Mouse (Mus musculus): ENCODE results near the gene Tbc1d16. TPM values are rescaled to one million over a fixed set of nuclear protein-coding genes. Genes with fewer than 3 reads are reported as not detected.

Tbc1d16 gene
- total RNA-seq, 2 experiments from 2014 or later = 98.2 to 108 TPM

DNA sequence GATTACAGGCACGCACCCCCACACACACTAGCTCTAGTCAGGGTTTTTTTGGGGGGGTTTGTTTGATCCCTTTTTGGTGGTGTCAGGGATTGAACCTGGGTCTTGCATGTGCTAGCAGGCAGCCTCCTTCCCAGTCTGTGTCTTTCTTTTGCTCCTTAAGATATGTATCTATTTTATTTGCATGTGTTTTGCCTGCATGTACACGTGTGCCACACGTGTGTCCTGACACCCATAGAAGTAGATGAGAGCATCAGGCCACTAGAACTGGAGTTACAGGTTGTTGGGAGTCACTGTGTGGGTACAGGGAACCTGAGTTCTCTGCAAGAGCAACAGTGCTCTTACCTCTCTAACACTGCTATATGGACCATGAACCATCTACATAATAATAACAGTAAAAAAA lies 39.0 kb downstream of the Tbc1d16 start:
- no peak for DNase-seq (ENCODE audit: extremely low spot score in 1 of 2, low spot score in 2 of 2)
- intact Hi-C loops (cut with DNase I) = loop anchor here (5.0 kb wide), 2 partner anchors 102 to 137 kb away; partner anchors contain the start of gene Cbx4

DNA sequence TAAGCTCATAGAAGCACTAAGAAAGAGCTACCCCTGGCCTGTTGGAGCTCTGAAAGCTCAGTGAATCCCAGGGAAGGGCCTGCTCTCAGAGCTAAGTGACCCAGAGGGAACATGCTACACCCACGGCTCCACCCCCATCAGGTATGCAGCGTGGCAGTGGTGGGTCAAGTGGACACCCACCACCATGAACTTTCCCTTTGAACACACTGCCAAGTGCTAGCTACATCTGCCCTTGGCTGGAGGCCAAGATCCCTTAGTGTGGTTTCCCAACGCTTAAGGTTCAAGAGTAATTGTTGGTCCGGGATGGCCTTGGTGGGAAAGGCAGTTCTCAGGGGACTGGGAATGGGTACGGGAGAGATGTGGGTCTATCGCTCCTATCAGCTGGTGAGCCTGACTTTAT lies 39.9 kb downstream of the Tbc1d16 start:
- intact Hi-C loops (cut with DNase I) = loop anchor here (5.0 kb wide), 2 partner anchors 101 to 136 kb away; partner anchors contain the start of gene Cbx4
- peak in 1 of 2 experiments; percentile 62 for DNase-seq (ENCODE audit: extremely low spot score in 1 of 2, low spot score in 2 of 2)

DNA sequence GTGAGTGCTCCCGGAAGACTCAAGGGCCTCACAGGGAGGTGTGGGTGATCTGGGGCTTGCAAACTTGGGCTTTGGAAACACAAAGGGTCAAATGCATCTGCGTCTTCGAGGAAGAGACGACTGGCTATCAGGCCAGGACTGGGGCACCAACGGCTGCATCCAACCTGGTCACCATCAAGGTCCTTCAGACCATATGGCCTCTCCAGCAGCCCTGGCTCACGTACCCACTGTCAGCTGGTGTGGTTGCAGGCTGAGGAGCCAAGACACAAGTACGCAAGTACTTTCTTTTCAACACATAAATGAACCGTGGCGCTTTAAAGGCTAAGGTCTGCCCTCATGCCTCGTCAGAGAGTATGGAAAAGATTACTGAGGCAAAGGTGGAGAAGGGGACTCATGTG lies 40.5 kb downstream of the Tbc1d16 start:
- DNase-seq (ENCODE audit: extremely low spot score in 1 of 2, low spot score in 2 of 2) = no peak
- intact Hi-C loops (cut with DNase I) = loop anchor here (5.0 kb wide), 2 partner anchors 100 to 135 kb away; partner anchors contain the start of gene Cbx4

DNA sequence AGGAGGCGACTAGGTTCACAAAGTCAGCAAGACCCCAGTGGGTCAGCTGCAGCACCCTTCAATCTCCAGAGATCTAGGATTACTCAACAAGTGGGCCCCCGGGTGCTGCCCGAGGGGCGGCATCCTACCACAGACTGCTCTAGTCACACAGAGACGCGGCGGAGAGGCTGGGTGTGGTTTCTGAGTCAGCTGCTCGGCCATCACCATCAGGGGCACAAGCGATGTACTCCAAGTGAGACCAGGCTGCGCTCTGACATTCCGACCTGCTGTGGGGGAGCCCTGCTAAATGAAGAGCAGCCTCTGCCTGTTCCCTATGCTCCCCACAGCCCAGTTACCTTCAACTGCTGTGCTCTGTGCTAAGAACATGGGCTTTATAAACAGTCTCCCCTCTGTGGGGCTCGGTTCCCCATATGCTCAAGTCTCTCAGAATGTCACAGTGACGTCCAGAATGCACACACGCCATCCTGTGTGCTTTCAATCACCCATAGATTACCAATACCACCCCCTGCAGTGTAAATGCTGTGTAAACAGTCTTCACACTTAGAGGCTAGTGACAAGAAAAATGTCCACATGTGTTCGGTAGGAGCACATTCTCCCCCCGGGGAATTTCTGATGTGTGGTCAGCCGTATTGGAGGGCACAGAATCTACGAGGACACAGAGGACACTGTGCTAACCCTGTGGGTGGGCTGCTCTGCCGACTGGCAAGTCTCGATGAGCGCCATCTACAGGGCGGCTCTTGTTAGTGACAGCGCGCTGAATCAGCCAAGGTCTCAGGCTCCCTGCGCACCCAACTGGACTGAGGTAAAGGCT lies 41.1 kb downstream of the Tbc1d16 start:
- DNase-seq (ENCODE audit: extremely low spot score in 1 of 2, low spot score in 2 of 2) = peak; percentile 46 to 86
- intact Hi-C loops (cut with DNase I) = loop anchor here (5.0 kb wide), 2 partner anchors 100 to 135 kb away; partner anchors contain the start of gene Cbx4

DNA sequence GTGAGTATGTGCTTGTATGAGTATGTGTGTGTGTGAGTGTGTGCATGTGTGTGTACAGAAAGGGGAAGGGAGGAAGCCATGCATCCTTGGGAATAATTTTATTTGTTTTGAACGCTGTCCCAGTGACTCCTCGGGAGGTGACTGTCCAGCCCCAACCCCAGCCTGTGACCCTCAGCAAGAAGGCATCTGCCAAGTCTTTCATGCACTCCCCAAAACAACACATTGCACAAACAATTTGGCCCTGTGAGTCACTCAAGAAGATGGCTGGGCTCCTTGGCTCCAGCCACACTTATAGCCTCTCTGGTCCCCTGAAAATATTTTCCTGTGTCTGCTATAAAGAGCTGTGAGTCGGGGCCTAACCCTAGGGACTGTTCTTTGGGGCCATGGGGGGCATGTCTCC lies 41.9 kb downstream of the Tbc1d16 start:
- DNase-seq (ENCODE audit: extremely low spot score in 1 of 2, low spot score in 2 of 2) = no peak
- intact Hi-C loops (cut with DNase I) = loop anchor here (5.0 kb wide), 2 partner anchors 99 to 134 kb away; partner anchors contain the start of gene Cbx4

DNA sequence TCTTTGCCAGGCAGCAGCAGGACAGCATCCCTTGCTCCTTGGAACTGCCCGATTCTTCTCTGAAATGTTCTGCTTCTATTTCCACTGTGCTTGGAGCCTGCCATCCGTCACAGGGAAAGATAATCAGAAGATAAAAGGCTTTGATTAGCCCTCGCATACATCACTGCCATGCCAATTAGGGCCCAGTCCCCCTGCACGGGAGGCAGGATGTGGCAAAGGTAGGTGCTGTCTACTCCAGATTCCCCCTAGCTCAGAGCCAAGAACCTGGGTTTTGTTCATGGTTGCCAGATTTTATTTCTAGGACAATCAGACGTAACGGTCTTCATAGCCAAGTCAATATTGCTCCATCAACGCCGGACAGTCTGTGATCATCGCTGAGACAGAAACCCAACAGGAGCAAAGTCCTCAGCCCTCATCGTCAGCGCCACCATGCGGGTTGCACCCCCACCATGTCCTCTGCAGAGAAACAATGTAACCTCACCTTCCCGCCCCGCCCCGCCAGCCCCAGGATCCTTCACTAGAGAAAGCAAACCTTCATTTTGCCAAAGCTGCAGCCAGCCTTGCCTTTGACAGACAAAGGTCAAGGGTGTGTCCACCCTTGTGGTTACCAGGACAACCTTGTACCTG lies 44.5 kb downstream of the Tbc1d16 start:
- intact Hi-C loops (cut with DNase I) = no loop called here
- no peak for DNase-seq (ENCODE audit: extremely low spot score in 1 of 2, low spot score in 2 of 2)

DNA sequence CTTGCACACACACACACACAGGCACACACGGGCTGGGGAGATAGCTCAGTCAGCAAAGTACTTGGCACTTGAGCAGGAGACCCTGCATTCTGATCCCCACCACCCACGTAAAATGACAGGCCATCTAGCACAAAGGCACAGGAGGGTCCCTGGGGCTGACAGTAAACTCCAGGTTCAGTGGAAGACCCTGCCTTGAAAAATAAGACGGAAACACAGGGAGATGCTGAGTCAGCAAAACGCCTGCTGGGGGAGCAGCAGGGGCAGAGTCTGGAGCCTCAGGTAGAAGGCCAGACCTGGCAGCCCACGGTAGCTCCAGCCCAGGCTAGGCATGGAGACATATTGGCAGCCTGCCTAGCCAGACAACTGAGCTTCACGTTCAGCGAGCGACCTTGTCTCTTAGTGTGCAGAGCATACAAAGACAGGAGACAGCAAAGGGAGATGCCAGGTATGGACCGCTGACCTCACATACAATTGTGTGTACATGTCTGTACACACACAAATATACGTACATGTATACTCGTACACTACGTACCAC lies 46.4 kb downstream of the Tbc1d16 start:
- DNase-seq (ENCODE audit: extremely low spot score in 1 of 2, low spot score in 2 of 2) = no peak
- intact Hi-C loops (cut with DNase I) = no loop called here

DNA sequence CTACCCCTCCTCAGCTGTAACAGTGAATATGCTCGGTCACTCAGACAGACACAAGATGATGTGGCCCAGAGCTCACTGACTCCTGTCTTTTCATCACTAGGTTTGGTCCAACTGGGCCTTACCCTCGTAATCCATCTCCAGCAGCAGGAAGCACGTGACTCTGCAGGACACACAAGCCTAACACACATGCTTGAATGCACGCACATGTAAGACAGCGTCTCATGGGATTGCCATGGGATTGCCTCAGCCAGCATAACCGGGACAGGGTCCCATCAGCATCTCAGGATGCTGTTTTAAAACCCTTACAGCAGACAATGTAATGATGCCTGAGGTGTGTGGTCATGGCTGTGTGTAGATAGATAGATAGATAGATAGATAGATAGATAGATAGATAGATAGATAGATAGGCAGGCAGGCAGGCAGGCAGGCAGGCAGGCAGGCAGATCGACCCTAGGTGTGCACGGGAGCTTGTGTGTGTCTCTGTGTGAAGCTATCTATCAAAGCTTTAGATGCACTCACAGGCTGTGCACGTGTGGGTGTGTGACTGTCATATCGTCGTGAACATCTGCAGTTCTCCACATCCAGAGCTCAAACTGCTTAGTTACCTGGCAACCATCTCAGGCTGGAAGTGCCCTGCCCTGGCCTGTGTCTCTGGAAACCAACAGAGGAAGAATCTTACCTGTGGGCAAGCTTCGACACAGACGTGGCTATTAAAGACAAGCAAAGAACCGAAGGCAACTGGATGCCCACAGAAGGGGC lies 47.3 kb downstream of the Tbc1d16 start:
- no peak for DNase-seq (ENCODE audit: extremely low spot score in 1 of 2, low spot score in 2 of 2)
- intact Hi-C loops (cut with DNase I) = no loop called here

DNA sequence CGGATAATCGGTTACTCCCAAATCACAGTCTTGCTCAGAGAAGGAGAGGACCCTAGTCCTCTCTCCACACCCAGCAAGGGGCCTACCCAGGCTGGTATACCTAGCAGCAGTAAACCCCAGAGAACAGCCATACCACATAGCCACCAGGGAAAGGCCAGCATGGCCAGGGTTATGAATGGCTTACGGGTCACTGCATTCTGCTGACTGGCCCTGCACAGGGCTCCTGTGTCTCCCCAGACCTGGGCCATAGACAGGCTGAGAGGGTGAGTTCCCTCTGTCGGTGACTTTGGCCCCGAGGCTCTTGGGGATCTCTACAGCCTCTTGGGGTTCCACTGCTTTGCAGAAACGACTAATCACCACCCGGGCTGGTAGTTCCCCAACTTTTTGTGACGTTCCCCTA lies 50.0 kb downstream of the Tbc1d16 start:
- DNase-seq (ENCODE audit: extremely low spot score in 1 of 2, low spot score in 2 of 2) = no peak
- intact Hi-C loops (cut with DNase I) = no loop called here

DNA sequence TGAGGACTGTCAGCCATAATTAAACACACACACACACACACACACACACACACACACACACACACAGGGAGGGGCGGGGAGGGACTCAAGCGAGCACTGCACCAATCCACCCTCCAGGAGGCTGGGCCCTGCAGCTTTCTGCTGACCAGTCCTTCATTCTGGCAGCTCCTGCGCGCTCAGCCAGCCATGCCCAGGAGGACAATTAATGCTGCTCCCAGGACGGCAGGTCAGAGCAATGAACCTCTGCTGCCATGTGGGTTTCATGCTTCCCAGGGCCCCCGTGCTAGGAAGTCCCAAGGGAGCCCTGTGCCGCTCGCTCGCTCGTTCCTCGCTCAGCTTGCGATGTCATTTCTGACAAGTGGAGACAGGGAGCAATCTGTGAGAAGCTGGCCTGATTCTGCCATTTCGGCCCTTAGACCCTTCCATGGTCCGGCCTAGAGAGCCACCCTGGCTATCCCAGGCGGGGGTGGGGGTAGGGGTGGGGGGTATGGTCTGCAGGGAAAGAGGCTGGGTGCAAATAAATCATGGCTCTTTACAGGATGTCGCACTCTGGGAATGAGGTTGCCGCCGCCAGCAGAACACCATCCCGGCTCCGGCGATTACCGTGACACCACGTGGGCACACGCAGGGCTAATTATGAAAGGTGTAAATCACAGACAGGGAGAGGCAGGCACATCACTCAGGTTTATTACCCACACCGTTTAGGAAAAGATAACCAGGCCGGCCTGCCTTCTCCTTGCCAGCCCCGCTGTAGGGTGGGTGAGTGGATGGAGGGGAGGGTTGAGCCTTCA lies 51.7 kb downstream of the Tbc1d16 start:
- intact Hi-C loops (cut with DNase I) = no loop called here
- no peak for DNase-seq (ENCODE audit: extremely low spot score in 1 of 2, low spot score in 2 of 2)

DNA sequence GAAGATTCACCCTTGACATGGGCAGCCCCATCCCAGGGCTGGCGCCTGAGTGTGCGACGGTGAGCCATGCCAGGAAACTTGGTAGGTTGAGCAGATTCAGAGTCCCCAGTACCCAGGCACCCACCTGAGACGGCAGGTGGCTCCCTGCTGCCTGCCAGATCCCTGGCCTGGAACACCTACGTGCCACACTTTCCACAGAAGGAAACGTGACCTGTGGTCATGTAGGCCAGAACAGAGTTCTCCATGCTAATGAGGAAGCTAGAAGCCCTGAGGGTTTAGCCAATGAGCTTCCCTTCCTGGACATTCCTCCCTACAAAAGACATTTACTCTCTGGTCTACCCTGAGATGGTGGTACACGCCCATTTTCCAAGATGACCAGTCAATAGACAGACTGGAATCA lies 56.7 kb downstream of the Tbc1d16 start:
- DNase-seq (ENCODE audit: extremely low spot score in 1 of 2, low spot score in 2 of 2) = no peak
- intact Hi-C loops (cut with DNase I) = no loop called here

DNA sequence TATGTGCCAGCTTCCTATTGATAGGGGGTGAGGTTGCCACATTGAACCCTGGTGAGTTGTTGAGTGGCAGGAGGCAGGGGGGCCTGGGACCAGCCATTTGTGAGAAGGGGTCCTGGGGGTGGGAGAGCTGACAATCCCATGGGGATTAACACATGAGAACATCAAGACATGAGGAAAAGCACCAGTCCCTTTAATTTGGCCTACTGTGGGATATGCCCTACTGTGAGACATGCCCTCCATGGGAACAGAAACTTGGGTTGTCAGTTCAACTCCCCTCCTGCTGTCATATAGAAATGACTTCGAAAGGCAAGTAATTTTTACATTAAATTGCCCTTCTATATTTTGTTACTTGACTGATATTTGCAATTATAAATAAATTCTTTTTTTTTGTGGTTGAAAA lies 59.4 kb downstream of the Tbc1d16 start:
- intact Hi-C loops (cut with DNase I) = no loop called here
- DNase-seq (ENCODE audit: extremely low spot score in 1 of 2, low spot score in 2 of 2) = no peak

DNA sequence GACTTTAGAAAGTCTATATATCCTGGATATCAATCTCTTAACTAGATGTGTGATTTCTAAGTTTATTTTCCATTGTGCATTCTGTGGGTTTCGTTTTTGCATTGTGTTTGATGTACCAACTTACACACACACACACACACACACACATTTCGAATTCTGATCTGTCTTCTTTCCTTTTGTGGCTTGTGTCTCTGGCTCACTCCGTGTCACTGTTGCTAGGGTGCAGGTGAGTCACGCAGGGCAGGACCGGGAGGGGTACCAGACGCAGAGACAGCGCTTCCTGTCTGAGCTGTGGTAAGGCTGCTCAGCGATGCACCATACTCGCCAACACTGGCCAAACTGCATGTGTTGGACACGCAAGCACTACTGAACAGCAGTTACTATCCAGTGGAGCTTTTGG lies 62.3 kb downstream of the Tbc1d16 start:
- intact Hi-C loops (cut with DNase I) = no loop called here
- no peak for DNase-seq (ENCODE audit: extremely low spot score in 1 of 2, low spot score in 2 of 2)

DNA sequence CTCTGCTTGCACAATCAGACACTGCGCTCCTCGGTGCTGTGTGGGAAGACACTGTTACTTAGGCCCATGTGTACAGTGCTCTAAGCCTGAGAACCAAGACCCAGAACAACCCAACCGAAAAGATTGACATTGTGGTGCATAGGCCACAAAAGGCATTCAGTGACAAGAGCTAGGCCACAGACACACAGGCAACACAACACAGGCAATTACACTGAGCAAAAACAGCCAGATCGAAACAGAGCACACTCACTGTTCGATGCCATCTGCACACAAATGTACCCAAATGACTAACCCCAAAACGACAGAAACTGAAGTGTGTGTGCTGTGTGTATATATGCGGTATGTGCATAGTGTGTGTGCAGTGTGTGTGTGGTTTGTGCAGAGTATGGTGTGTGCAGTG lies 63.9 kb downstream of the Tbc1d16 start:
- no peak for DNase-seq (ENCODE audit: extremely low spot score in 1 of 2, low spot score in 2 of 2)
- intact Hi-C loops (cut with DNase I) = no loop called here

DNA sequence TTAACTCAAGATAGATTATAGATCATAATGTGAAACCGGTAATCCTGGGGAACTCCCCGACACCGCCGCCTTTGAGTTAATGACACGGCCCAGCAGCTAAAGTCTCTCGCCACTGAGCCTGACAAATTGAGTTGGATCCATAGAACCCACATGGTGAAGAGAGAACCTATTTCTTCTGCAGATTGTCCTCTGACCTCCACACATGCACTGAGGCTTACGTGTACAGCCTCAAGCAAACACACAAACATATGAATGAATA lies 64.6 kb downstream of the Tbc1d16 start:
- intact Hi-C loops (cut with DNase I) = no loop called here
- DNase-seq (ENCODE audit: extremely low spot score in 1 of 2, low spot score in 2 of 2) = no peak

DNA sequence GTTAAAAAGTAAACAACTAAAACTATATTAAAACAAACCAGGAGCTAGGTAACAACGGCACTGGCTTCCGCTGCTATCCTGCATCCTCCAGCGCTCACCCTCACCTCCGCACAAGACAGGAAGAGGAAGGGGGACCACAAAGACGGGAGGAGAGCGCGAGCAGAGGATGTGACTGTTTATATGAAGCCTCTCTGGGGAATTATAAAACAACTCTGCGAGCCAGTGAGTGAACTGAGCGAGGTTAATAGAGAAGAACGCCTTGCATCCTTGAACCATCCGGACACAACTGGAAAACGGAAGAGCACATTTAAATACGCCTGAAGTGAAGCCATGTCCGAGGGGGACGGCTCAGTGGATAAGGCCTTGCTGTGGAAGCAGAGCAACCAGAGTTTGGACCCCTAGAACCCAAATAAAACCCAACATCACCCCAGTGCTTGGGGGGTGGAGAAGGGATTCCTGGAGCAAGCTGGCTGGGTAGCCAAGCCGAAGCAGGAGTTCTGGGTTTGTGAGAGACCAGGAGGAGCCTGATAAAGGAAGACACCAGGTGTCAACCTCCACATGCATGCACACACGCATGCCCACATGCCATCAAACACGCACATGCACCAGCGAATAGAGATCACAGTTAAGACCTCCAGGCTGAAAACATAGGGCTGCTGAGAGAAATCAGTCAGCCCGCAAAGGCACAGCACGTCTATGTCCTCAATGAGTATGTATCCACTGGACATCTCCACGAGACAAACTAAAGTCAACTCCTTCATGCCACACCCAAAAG lies 65.2 kb downstream of the Tbc1d16 start:
- DNase-seq (ENCODE audit: extremely low spot score in 1 of 2, low spot score in 2 of 2) = no peak
- intact Hi-C loops (cut with DNase I) = no loop called here

DNA sequence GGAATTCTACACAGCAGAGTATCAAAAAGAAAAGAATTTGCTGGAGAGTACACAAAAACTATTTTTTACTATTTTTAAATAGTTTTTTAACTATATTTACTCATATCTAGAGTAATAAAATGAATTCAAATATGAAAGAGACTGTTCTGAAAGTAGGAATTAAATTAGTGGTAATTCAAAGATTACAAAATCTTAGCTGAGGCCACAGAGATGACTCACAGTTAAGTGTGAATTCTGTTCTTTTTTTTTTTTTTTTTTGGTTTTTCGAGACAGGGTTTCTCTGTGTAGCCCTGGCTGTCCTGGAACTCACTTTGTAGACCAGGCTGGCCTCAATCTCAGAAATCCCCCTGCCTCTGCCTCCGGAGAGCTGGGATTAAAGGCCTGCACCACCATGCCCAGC lies 66.6 kb downstream of the Tbc1d16 start:
- intact Hi-C loops (cut with DNase I) = no loop called here
- DNase-seq (ENCODE audit: extremely low spot score in 1 of 2, low spot score in 2 of 2) = no peak

DNA sequence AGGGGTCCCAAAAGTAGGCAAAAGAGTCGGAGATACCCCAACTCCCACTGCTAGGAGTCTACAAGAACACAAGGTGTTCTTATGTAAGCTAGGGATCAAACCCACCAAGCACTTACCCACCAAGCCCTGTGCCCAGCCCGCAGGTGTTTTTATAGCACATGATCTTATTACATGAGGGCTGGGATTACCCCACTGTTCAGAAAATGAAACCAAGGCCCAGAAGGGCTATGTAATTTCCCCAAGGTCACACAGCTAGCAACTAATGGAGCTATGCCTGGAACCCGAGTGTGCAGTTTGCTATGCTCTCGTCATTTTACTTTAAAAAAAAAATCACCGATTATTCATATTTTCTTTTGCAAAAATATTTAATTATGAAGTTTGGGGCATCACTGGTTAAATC lies 68.2 kb downstream of the Tbc1d16 start:
- intact Hi-C loops (cut with DNase I) = no loop called here
- no peak for DNase-seq (ENCODE audit: extremely low spot score in 1 of 2, low spot score in 2 of 2)
